Mouse (Mus musculus) thymus, adult 2 months (tissue): Measurements from ENCODE around the gene BC030867.

Source experiments
- CTCF ChIP-seq: fragments of 200-500 bp; IDR thresholded peaks from 2 replicates; pipeline ENCODE4 v1.5.1; 2012; ENCODE audit warnings: mild to moderate bottlenecking, control low read depth, low read length, moderate library complexity, borderline replicate concordance; ENCODE audit not compliant: control insufficient read depth, poor library complexity, insufficient read depth; ENCODE audit errors: extremely low read depth
- POLR2A ChIP-seq: fragments of 200-500 bp; IDR thresholded peaks from 2 replicates; pipeline ENCODE4 v1.6.1; 2012; ENCODE audit warnings: mild to moderate bottlenecking, low read length, control low read depth, moderate library complexity; ENCODE audit not compliant: control insufficient read depth, poor library complexity, insufficient read depth; ENCODE audit errors: extremely low read depth

DNA sequence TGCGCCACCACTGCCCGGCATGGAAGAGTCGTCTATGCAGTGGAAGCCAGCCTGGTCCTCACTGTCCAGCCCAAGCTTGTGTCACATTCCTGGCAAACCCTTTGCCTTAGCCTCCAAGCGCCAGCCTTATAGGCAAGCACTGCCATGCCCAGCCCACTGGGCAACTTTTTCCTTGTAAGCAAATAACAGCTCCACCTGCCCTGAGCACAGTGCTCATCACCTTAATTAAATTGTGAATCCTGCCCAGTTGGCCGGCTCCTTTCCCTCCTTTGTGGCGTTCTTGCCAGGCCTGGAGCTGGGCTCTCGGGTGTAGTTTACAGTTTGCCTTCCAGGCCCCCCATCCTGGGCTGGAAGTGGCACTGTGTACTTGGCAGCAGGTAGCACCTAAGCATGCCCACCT lies 14.5 kb downstream of the BC030867 start:
- TF ChIP-seq POLR2A (no peak), CTCF (no peak)
